Mouse (Mus musculus) liver, embryonic 12.5 days (tissue): ENCODE measurements around the gene Cpne7. TPM values are rescaled to one million over a fixed set of nuclear protein-coding genes. Genes with fewer than 3 reads are reported as not detected.

ENCODE experiments used
- ATAC-seq: fragments of 200-750 bp; cut with Nextera tagmentation; 2 replicates; pipeline ENCODE4 v1.8.0; 2017; ENCODE audit warnings: moderate number of reproducible peaks, mild to moderate bottlenecking, moderate library complexity
- H3K27ac ChIP-seq: fragments of 300-500 bp; sonication (generic); 2 replicates; pipeline ENCODE4 v1.5.1; 2016; ENCODE audit warnings: mild to moderate bottlenecking
- H3K27me3 ChIP-seq: fragments of 300-500 bp; sonication (generic); replicated peaks from 2 replicates; pipeline ENCODE4 v1.6.1; 2016; ENCODE audit warnings: mild to moderate bottlenecking, moderate library complexity
- H3K36me3 ChIP-seq: fragments of 300-500 bp; sonication (generic); 2 replicates; pipeline ENCODE4 v1.6.1; 2016; ENCODE audit warnings: mild to moderate bottlenecking, moderate library complexity
- H3K4me1 ChIP-seq: fragments of 300-500 bp; sonication (generic); 2 replicates; pipeline ENCODE4 v1.6.1; 2016
- H3K4me2 ChIP-seq: fragments of 300-500 bp; sonication (generic); 2 replicates; pipeline ENCODE4 v1.6.1; 2016; ENCODE audit warnings: mild to moderate bottlenecking, moderate library complexity
- H3K4me3 ChIP-seq: fragments of 300-500 bp; sonication (generic); 2 replicates; pipeline ENCODE4 v1.5.1; 2016; ENCODE audit warnings: mild to moderate bottlenecking, moderate library complexity
- H3K9ac ChIP-seq: fragments of 300-500 bp; sonication (generic); 2 replicates; pipeline ENCODE4 v1.6.1; 2016; ENCODE audit warnings: mild to moderate bottlenecking, moderate library complexity
- H3K9me3 ChIP-seq: fragments of 300-500 bp; sonication (generic); replicated peaks from 2 replicates; pipeline ENCODE4 v1.6.1; 2016; ENCODE audit warnings: mild to moderate bottlenecking, moderate library complexity
- WGBS: fragments of 180-500 bp; shearing (Covaris S2); methylation state at CpG from one replicate; pipeline ENCODE4 v1.1.7; 2016; ENCODE audit not compliant: insufficient replicate concordance; 5-methylcytosine and 5-hydroxymethylcytosine counted together
- polyA plus RNA-seq: library from polyadenylated mRNA; unstranded; fragments of >200 nt; fragmentation: Nextera tagmentation; extraction: Ambion mirVana; gene quantifications from 2 replicates; pipeline ENCODE4 v1.2.1, GENCODE M21; 2016

Cpne7 gene
- polyA plus RNA-seq, 1 experiment from 2014 or later, result 2.9 TPM

DNA sequence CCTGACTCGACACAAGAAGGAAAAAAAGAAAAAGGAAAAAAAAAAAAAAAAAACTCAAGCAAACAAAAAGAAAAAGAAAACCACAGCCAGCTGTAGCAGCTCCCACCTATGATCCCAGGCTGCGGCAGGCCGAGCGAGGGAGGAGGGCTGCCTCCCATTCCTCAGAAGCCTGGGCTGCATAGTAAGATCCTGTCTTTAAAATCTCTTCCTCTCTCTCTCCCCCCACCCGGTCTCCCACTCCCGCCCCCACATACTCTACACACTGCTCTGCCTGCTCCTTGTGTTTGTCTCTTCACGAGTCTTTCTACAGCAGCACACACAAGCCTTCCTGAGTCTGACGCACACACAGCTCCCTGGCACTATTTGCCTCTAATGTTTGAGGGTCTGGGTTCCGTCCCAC lies 4.9 kb downstream of the Cpne7 start:
- Histone ChIP-seq H3K4me3 (no peak overlapping the region), H3K4me2 (no peak overlapping the region), H3K36me3 (no peaks in the 10 kb centered on the region), H3K9ac (no peak overlapping the region), H3K27me3 (peaks cover 76% of the 10 kb centered on the region), H3K9me3 (no peaks in the 10 kb centered on the region), H3K4me1 (peaks cover 32% of the 10 kb centered on the region), H3K27ac (no peak overlapping the region)
- 56% methylated on average over 9 of the region's 9 CpGs for WGBS
- no peak for ATAC-seq

DNA sequence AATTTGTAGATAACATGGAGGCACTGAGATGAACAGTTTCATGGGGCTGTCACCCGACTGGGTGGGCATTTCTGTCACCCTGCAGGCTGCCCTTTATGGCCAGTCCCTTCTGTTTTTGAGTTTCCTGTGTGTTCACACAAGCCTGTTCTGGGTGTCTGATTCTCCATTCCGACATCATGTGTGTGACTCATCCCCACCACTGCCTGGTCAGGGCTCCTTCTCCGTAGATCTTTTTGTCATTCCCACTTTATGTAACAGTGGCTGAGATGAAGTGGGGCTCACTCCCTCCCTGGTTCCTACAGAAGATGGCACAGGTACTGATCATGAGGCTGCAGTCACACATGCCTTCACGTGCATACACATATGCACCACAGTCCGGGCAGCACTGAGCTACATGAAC lies 5.5 kb downstream of the Cpne7 start:
- Histone ChIP-seq H3K9me3 (no peaks in the 10 kb centered on the region), H3K27ac (no peak overlapping the region), H3K36me3 (no peaks in the 10 kb centered on the region), H3K4me1 (peaks cover 26% of the 10 kb centered on the region), H3K27me3 (peaks cover 76% of the 10 kb centered on the region), H3K4me2 (no peak overlapping the region), H3K9ac (no peak overlapping the region), H3K4me3 (no peak overlapping the region)
- no peak for ATAC-seq
- 71% methylated on average over 5 of the region's 5 CpGs for WGBS

GRCm38 (mm10) chr8:123126193-123126816 lies 9.1 kb downstream of the Cpne7 start:
- WGBS, result 11% methylated on average over 19 of the region's 19 CpGs
- Histone ChIP-seq H3K9me3 (no peaks in the 10 kb centered on the region), H3K4me1 (peaks cover 9% of the 10 kb centered on the region), H3K27ac (no peak overlapping the region), H3K4me2 (peak overlapping the region; percentile 36), H3K27me3 (peaks cover 85% of the 10 kb centered on the region), H3K36me3 (no peaks in the 10 kb centered on the region), H3K4me3 (0 out of 2 replicates have a peak overlapping the region, but pooled peaks have one; percentile 3), H3K9ac (no peak overlapping the region)
- peak; percentile 74 for ATAC-seq

DNA sequence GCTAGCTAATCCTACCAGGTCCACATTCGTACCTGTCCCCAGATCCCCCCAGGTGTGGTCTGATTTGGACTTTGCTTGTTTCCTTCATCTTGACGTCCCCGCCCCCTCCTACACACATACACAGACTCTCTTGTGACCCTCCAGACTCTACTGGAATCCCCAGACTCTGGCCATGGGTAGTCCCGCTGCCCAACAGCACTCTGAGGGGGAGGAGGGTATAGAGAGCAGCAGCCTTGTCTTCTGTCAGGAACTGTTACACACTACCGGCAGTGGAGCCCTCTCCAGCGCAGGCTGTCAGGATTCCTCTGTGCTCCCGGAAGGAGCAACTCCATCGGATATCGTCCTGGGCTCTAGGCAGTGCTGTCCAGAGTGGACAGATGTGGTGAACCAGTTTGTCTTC lies 13.9 kb downstream of the Cpne7 start:
- ATAC-seq, result no peak
- peaks cover 4% of the 10 kb centered on the region; the same call in 1 of the 2 replicates for H3K9me3 ChIP-seq
- H3K4me3 ChIP-seq, result no peak overlapping the region
- peaks cover 63% of the 10 kb centered on the region for H3K27me3 ChIP-seq
- 48% methylated on average over 9 of the region's 9 CpGs for WGBS
- H3K4me1 ChIP-seq, result peaks cover 7% of the 10 kb centered on the region
- H3K9ac ChIP-seq, result no peak overlapping the region
- H3K4me2 ChIP-seq, result no peak overlapping the region
- no peaks in the 10 kb centered on the region; the same call in 1 of the 2 replicates for H3K36me3 ChIP-seq
- H3K27ac ChIP-seq, result no peak overlapping the region

GRCm38 (mm10) chr8:123132953-123133352 lies 15.8 kb downstream of the Cpne7 start:
- no peak overlapping the region for H3K27ac ChIP-seq
- 87% methylated on average over 2 of the region's 2 CpGs for WGBS
- no peak for ATAC-seq
- peaks cover 4% of the 10 kb centered on the region; the same call in 1 of the 2 replicates for H3K9me3 ChIP-seq
- no peaks in the 10 kb centered on the region for H3K4me1 ChIP-seq
- no peak overlapping the region for H3K9ac ChIP-seq
- H3K4me3 ChIP-seq, result no peak overlapping the region
- no peak overlapping the region for H3K4me2 ChIP-seq
- peaks cover 49% of the 10 kb centered on the region for H3K27me3 ChIP-seq
- H3K36me3 ChIP-seq, result no peaks in the 10 kb centered on the region; the same call in 1 of the 2 replicates

DNA sequence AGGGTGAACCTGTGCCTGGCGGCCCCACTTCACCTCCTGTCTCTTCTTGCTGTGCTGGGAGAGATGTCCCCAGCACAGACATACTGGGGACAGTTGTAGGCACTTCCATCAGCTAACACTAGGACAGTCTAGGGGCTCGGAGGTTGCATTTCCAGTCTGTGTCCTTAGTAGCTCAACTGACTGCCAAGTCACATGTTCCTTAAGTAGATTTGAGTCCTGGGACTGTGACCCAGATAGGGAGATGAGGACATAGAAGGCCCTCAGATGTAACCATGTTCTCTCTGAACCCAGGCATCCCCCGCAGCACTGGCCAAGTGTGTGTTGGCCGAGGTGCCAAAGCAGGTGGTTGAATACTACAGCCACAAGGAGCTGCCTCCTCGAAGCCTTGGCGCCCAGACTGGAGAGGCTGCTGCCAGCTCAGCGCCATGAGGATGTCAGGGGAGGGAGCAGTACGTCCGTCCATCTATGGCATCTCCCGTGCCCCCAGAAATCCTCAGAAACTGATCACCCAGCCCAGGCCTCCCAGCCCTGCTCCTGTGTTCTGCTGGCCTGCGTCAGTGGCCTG lies 17.1 kb downstream of the Cpne7 start:
- Histone ChIP-seq H3K4me3 (no peak overlapping the region), H3K27me3 (peaks cover 37% of the 10 kb centered on the region), H3K4me1 (no peaks in the 10 kb centered on the region), H3K27ac (no peak overlapping the region), H3K36me3 (no peaks in the 10 kb centered on the region; the same call in 1 of the 2 replicates), H3K9ac (no peak overlapping the region), H3K9me3 (peaks cover 4% of the 10 kb centered on the region; the same call in 1 of the 2 replicates), H3K4me2 (no peak overlapping the region)
- ATAC-seq, result no peak
- WGBS, result 68% methylated on average over 11 of the region's 11 CpGs

DNA sequence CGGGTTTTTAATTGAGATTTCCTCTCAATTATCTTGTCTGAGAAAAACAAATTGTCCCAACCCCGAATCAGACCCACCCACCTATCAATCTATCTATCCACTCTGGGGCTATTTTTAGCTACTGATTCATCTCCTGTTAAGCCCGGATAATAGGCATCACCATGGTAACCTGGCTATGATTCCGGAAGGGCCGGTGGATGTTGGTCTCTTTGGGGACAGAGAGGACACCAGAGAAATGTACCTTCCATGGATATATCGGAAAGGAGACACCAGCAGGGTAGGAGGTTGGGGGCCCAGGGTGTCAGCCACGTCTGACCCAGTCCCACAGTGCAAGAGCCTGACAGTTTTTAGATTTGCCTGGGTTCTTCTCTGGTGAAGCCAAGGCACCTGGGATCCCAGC lies 18.2 kb downstream of the Cpne7 start:
- no peak overlapping the region for H3K4me3 ChIP-seq
- H3K9me3 ChIP-seq, result peaks cover 4% of the 10 kb centered on the region; the same call in 1 of the 2 replicates
- H3K36me3 ChIP-seq, result no peaks in the 10 kb centered on the region; the same call in 1 of the 2 replicates
- WGBS, result 41% methylated on average over 7 of the region's 7 CpGs
- H3K4me1 ChIP-seq, result peaks cover 4% of the 10 kb centered on the region; the same call in 1 of the 2 replicates
- no peak overlapping the region for H3K9ac ChIP-seq
- peaks cover 25% of the 10 kb centered on the region for H3K27me3 ChIP-seq
- no peak overlapping the region for H3K4me2 ChIP-seq
- ATAC-seq, result no peak
- H3K27ac ChIP-seq, result no peak overlapping the region

DNA sequence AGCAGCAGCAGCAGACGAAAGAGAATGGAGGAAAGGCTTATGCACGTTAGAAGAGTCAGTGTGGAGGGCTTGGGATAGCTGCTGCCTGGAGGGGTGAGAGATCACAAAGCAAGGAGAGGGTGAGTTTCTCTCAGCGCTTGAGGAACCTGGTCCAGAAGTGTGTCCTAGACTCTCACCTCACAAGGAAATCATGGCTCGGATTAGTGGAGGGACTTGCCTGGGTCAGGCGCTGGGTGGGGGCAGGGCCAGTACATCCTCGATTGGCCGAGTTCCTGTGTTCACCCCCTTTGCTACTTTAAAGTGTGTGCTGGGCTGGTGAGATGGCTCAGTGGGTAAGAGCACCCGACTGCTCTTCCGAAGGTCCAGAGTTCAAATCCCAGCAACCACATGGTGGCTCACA lies 18.6 kb downstream of the Cpne7 start:
- no peaks in the 10 kb centered on the region; the same call in 1 of the 2 replicates for H3K36me3 ChIP-seq
- H3K27ac ChIP-seq, result no peak overlapping the region
- 50% methylated on average over 9 of the region's 9 CpGs for WGBS
- peaks cover 4% of the 10 kb centered on the region; the same call in 1 of the 2 replicates for H3K4me1 ChIP-seq
- no peak overlapping the region for H3K4me2 ChIP-seq
- peaks cover 4% of the 10 kb centered on the region; the same call in 1 of the 2 replicates for H3K9me3 ChIP-seq
- no peak overlapping the region for H3K4me3 ChIP-seq
- H3K27me3 ChIP-seq, result peaks cover 22% of the 10 kb centered on the region
- no peak overlapping the region for H3K9ac ChIP-seq
- no peak for ATAC-seq

DNA sequence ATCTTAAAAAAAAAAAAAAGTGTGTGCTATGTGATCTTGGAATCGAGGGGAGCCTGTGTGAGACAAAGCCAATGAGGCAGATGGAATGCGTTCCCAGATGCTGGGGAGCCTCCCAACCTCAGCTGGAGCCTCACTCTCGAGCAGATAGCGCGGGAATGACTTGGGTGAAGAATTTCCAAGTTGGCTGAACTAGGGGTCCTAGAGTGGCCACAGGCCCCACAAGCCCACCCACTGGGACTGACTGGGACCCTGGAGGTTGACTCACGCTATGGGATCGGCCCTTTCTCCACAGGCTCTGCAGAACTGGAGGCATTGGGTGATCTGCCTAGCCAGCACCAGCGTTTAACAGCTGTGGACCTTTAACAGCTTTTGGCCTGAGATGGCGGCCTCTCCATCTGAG lies 19.1 kb downstream of the Cpne7 start:
- Histone ChIP-seq H3K4me3 (no peak overlapping the region), H3K27me3 (peaks cover 18% of the 10 kb centered on the region; the same call in 1 of the 2 replicates), H3K4me1 (peaks cover 4% of the 10 kb centered on the region; the same call in 1 of the 2 replicates), H3K36me3 (no peaks in the 10 kb centered on the region; the same call in 1 of the 2 replicates), H3K4me2 (no peak overlapping the region), H3K9me3 (peaks cover 4% of the 10 kb centered on the region; the same call in 1 of the 2 replicates), H3K9ac (no peak overlapping the region), H3K27ac (no peak overlapping the region)
- WGBS, result 73% methylated on average over 9 of the region's 9 CpGs
- no peak for ATAC-seq

- Histone ChIP-seq H3K27ac (no peak overlapping the region), H3K9me3 (peaks cover 4% of the 10 kb centered on the region; the same call in 1 of the 2 replicates), H3K9ac (no peak overlapping the region), H3K27me3 (peaks cover 15% of the 10 kb centered on the region; the same call in 1 of the 2 replicates), H3K4me3 (no peak overlapping the region), H3K36me3 (no peaks in the 10 kb centered on the region; the same call in 1 of the 2 replicates), H3K4me1 (peaks cover 4% of the 10 kb centered on the region; the same call in 1 of the 2 replicates), H3K4me2 (no peak overlapping the region)
- WGBS, result 29% methylated on average over 2 of the region's 2 CpGs
- ATAC-seq, result 0 out of 2 replicates have a peak, but pooled peaks have one; percentile 6
Measured at GRCm38 (mm10) chr8:123137645-123138077, 20.5 kb downstream of the Cpne7 start.

DNA sequence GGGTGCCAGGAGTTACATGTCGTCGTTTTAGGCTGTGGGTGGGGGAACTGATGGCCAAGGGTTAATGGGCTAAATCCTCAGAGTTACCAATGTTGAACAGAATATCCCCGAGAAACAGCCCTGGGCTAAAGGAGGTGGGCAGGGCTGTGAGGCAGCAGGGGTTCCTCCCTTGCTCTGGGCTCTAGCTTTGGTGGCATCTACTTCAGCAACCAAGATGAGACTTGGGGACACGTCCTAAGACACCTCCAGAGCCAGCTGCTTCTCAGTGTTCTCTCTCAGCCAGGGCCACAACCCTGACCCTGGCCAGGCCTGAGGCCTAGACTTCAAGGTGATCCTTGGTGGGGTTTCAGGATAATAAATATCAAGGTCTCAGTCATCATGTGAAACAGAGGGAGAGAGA lies 21.6 kb downstream of the Cpne7 start:
- Histone ChIP-seq H3K36me3 (no peaks in the 10 kb centered on the region), H3K9me3 (no peaks in the 10 kb centered on the region), H3K27me3 (peaks cover 14% of the 10 kb centered on the region; the same call in 1 of the 2 replicates), H3K27ac (no peak overlapping the region), H3K4me1 (peaks cover 4% of the 10 kb centered on the region; the same call in 1 of the 2 replicates), H3K4me3 (no peak overlapping the region), H3K4me2 (no peak overlapping the region), H3K9ac (no peak overlapping the region)
- WGBS, result 48% methylated on average over 4 of the region's 4 CpGs
- ATAC-seq, result no peak
